Mouse (Mus musculus) thymus, adult 2 months (tissue): ENCODE data around the gene Dqx1. TPM values are rescaled to one million over a fixed set of nuclear protein-coding genes. Genes with fewer than 3 reads are reported as not detected.

Source experiments
- DNase-seq: peaks from one replicate; pipeline ENCODE4 v3.0.0; 2021
- H3K27ac ChIP-seq: fragments of 200-500 bp; 2 replicates; pipeline ENCODE4 v1.5.1; 2012; ENCODE audit warnings: low read length, control low read depth; ENCODE audit not compliant: control insufficient read depth, insufficient read depth
- H3K27me3 ChIP-seq: fragments of 200-500 bp; 2 replicates; pipeline ENCODE4 v1.6.1; 2012; ENCODE audit warnings: mild to moderate bottlenecking, low read length, moderate library complexity, mixed read lengths; ENCODE audit not compliant: control insufficient read depth, insufficient read depth
- H3K36me3 ChIP-seq: fragments of 200-500 bp; 2 replicates; pipeline ENCODE4 v1.6.1; 2012; ENCODE audit warnings: mild to moderate bottlenecking, low read length, moderate library complexity; ENCODE audit not compliant: control insufficient read depth, insufficient read depth
- H3K4me1 ChIP-seq: fragments of 200-500 bp; replicated peaks from 2 replicates; pipeline ENCODE4 v1.6.1; 2012; ENCODE audit warnings: low read length; ENCODE audit not compliant: control insufficient read depth, insufficient read depth
- H3K4me3 ChIP-seq: fragments of 200-500 bp; 2 replicates; pipeline ENCODE4 v1.5.1; 2012; ENCODE audit warnings: mild to moderate bottlenecking, low read length, control low read depth, moderate library complexity; ENCODE audit not compliant: control insufficient read depth, insufficient read depth
- CTCF ChIP-seq: fragments of 200-500 bp; IDR thresholded peaks from 2 replicates; pipeline ENCODE4 v1.5.1; 2012; ENCODE audit warnings: mild to moderate bottlenecking, control low read depth, low read length, moderate library complexity, borderline replicate concordance; ENCODE audit not compliant: control insufficient read depth, poor library complexity, insufficient read depth; ENCODE audit errors: extremely low read depth
- POLR2A ChIP-seq: fragments of 200-500 bp; IDR thresholded peaks from 2 replicates; pipeline ENCODE4 v1.6.1; 2012; ENCODE audit warnings: mild to moderate bottlenecking, low read length, control low read depth, moderate library complexity; ENCODE audit not compliant: control insufficient read depth, poor library complexity, insufficient read depth; ENCODE audit errors: extremely low read depth
- WGBS: fragments of 180-500 bp; shearing (Covaris S2); methylation state at CpG from one replicate; pipeline ENCODE4 v1.1.7; 2018; 5-methylcytosine and 5-hydroxymethylcytosine counted together
- polyA plus RNA-seq: library from polyadenylated mRNA; depleted of rRNA; stranded (reverse); fragments of >200 nt; gene quantifications from 2 replicates; pipeline ENCODE4 v1.2.3, GENCODE M21; 2012

Dqx1 gene
- polyA plus RNA-seq, 1 experiment: 4.4 TPM

GRCm38 (mm10) chr6:83087205-83087925, 29.7 kb downstream of the Dqx1 start:
- no peak for DNase-seq

GRCm38 (mm10) chr6:83087926-83088260, 30.2 kb downstream of the Dqx1 start:
- Histone ChIP-seq H3K4me1 (0 out of 2 replicates have a peak, but pooled peaks cover 7% of the 10 kb centered on the region), H3K36me3 (no peaks in the 10 kb centered on the region), H3K27me3 (peaks cover 19% of the 10 kb centered on the region), H3K4me3 (no peak overlapping the region), H3K27ac (no peak overlapping the region)
- no peak for DNase-seq
- no peak for TF ChIP-seq CTCF
- no peak for TF ChIP-seq POLR2A
- WGBS: 53% methylated on average over 9 of the region's 9 CpGs

More at GRCm38 (mm10) chr6:83087205-83087925, 29.7 kb downstream of the Dqx1 start:
- 30% methylated on average over 47 of the region's 47 CpGs for WGBS
- H3K27ac ChIP-seq: no peak overlapping the region
- H3K36me3 ChIP-seq: no peaks in the 10 kb centered on the region
- 0 out of 2 replicates have a peak, but pooled peaks cover 4% of the 10 kb centered on the region for H3K4me1 ChIP-seq
- H3K27me3 ChIP-seq: peaks cover 19% of the 10 kb centered on the region
- no peak for TF ChIP-seq CTCF
- TF ChIP-seq POLR2A: no peak
- H3K4me3 ChIP-seq: no peak overlapping the region

GRCm38 (mm10) chr6:83092416-83093127, 34.9 kb downstream of the Dqx1 start:
- H3K27ac ChIP-seq: no peak overlapping the region
- 25% methylated on average over 6 of the region's 6 CpGs for WGBS
- no peak for DNase-seq

GRCm38 (mm10) chr6:83095968-83096367, 38.3 kb downstream of the Dqx1 start:
- WGBS: 10% methylated on average over 6 of the region's 6 CpGs
- Histone ChIP-seq H3K4me3 (no peak overlapping the region; the same call in 1 of the 2 replicates), H3K36me3 (no peaks in the 10 kb centered on the region), H3K4me1 (peaks cover 21% of the 10 kb centered on the region), H3K27ac (peak overlapping the region; percentile 32), H3K27me3 (no peaks in the 10 kb centered on the region)
- peak; percentile 53 for DNase-seq
- TF ChIP-seq POLR2A: no peak
- no peak for TF ChIP-seq CTCF

More at GRCm38 (mm10) chr6:83092416-83093127, 34.9 kb downstream of the Dqx1 start:
- Histone ChIP-seq H3K4me1 (peaks cover 18% of the 10 kb centered on the region), H3K36me3 (no peaks in the 10 kb centered on the region), H3K27me3 (peaks cover under 1% of the 10 kb centered on the region), H3K4me3 (no peak overlapping the region)
- no peak for TF ChIP-seq POLR2A
- no peak for TF ChIP-seq CTCF

GRCm38 (mm10) chr6:83098411-83098810, 40.8 kb downstream of the Dqx1 start:
- TF ChIP-seq CTCF (no peak), POLR2A (no peak)
- peaks cover 33% of the 10 kb centered on the region for H3K4me1 ChIP-seq
- no peak for DNase-seq

GRCm38 (mm10) chr6:83101316-83101687, 43.7 kb downstream of the Dqx1 start, which contains the start of the genes Ccdc142 and Gm42688:
Gene Ccdc142, plus strand, starts transcription at chr6:83101601.
Gene Gm42688, plus strand, starts transcription at chr6:83101617.
- peak; percentile 94 for DNase-seq
- under 1% methylated on average over 25 of the region's 25 CpGs for WGBS
- H3K36me3 ChIP-seq: no peaks in the 10 kb centered on the region

More at GRCm38 (mm10) chr6:83098411-83098810, 40.8 kb downstream of the Dqx1 start:
- Histone ChIP-seq H3K27me3 (no peaks in the 10 kb centered on the region), H3K4me3 (no peak overlapping the region), H3K27ac (no peak overlapping the region), H3K36me3 (no peaks in the 10 kb centered on the region)
- WGBS: 91% methylated on average over 2 of the region's 2 CpGs

More at GRCm38 (mm10) chr6:83101316-83101687, 43.7 kb downstream of the Dqx1 start, which contains the start of the genes Ccdc142 and Gm42688:
- no peaks in the 10 kb centered on the region for H3K27me3 ChIP-seq
- H3K4me1 ChIP-seq: peaks cover 22% of the 10 kb centered on the region
- peak within 1 kb of the TSS; percentile 9 for H3K27ac ChIP-seq
- TF ChIP-seq CTCF: no peak
- TF ChIP-seq POLR2A: 0 out of 2 replicates have a peak, but pooled peaks have one; percentile 36
- H3K4me3 ChIP-seq: peak within 1 kb of the TSS; percentile 85
